Mouse (Mus musculus) naive thymus-derived CD4-positive, alpha-beta T cell, adult 5 months (primary cell): Measurements from ENCODE around the gene Cdkn2aipnl. TPM values are rescaled to one million over a fixed set of nuclear protein-coding genes. Genes with fewer than 3 reads are reported as not detected.

ENCODE experiments used
- polyA plus RNA-seq: library from polyadenylated mRNA; unstranded; fragments of 100-300 nt; shearing (Covaris generic); gene quantifications from one replicate; pipeline ENCODE4 v1.2.1, GENCODE M21; 2017

Gene Cdkn2aipnl
- 75.5 TPM for polyA plus RNA-seq

GRCm38 (mm10) chr11:51967443-51968401 is at the start of gene Cdkn2aipnl:
TSS of gene Cdkn2aipnl (plus strand) at chr11:51967661.

GRCm38 (mm10) chr11:52000290-52000962 is 33.0 kb downstream of the Cdkn2aipnl start, which contains the start of gene Ube2b:
TSS of gene Ube2b (minus strand) at chr11:52000762.

GRCm38 (mm10) chr11:52003772-52004528 is 36.5 kb downstream of the Cdkn2aipnl start, which contains the start of gene Cdkl3:
TSS of gene Cdkl3 (plus strand) at chr11:52004221.

Other genes starting within 250 kb of the Cdkn2aipnl start
- 37.6 TPM for gene Sec24a, start 204.0 kb upstream of the Cdkn2aipnl start, polyA plus RNA-seq
- gene Sar1b, start 204.0 kb upstream of the Cdkn2aipnl start, polyA plus RNA-seq: 56.1 TPM
- gene Jade2, start 110.0 kb upstream of the Cdkn2aipnl start, polyA plus RNA-seq: 6.3 TPM
- 535 TPM for gene Ube2b, start 33.1 kb downstream of the Cdkn2aipnl start, polyA plus RNA-seq
- gene Cdkl3, start 36.6 kb downstream of the Cdkn2aipnl start, polyA plus RNA-seq: 3.0 TPM
- 163 TPM for gene Ppp2ca, start 131.0 kb downstream of the Cdkn2aipnl start, polyA plus RNA-seq
- not detected for gene Olfr1373, start 177.9 kb downstream of the Cdkn2aipnl start, polyA plus RNA-seq
- not detected for gene Olfr1371, start 246.3 kb downstream of the Cdkn2aipnl start, polyA plus RNA-seq